Mouse (Mus musculus): ENCODE data around the gene Mpc1.

Gene Mpc1

GRCm38 (mm10) chr17:8342706-8343105, 60.0 kb downstream of the Mpc1 start:
- H3K4me3 ChIP-seq (replicated peaks; ENCODE audit: low read length) = no peak overlapping the region
- H3K9me3 ChIP-seq (ENCODE audit: low read length) = no peaks in the 10 kb centered on the region
- TF ChIP-seq POU5F1 (IDR thresholded peaks at IDR 0.05; ENCODE audit: borderline replicate concordance, low read length) (no peak), NANOG (IDR thresholded peaks at IDR 0.05; ENCODE audit: borderline replicate concordance, low read length) (no peak), CTCF (conservative IDR thresholded peaks at IDR 0.05; ENCODE audit: low read length) (no peak)
- H3K4me1 ChIP-seq (replicated peaks; ENCODE audit: low read depth, low read length) = peaks cover 19% of the 10 kb centered on the region
- H3K36me3 ChIP-seq (ENCODE audit: insufficient read depth, low read length) = peaks cover 4% of the 10 kb centered on the region; the same call in 1 of the 2 replicates
- H3K27me3 ChIP-seq (ENCODE audit: insufficient read depth, low read length) = peaks cover 84% of the 10 kb centered on the region

DNA sequence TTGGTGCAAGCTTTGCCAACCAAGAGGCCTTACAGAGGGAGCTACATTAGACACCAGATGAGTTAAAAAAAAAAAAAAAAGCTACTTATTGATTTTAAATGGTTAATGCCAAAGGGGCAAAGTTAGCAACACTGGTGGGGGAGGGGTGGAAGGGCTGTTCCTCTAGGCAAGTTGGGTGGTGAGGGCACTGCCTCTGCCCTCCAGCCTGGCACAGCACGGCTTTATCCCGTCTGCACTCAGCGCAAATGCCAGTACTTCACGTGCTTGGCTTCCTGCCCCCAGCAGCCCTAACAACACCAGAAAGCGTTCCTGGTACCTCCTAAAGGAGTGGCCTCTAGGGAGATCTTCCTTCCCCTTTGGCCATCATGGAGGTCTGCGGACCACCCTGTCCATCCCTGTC, 60.7 kb downstream of the Mpc1 start:
- peaks cover 81% of the 10 kb centered on the region for H3K27me3 ChIP-seq (ENCODE audit: insufficient read depth, low read length)
- TF ChIP-seq CTCF (conservative IDR thresholded peaks at IDR 0.05; ENCODE audit: low read length) (no peak), POU5F1 (IDR thresholded peaks at IDR 0.05; ENCODE audit: borderline replicate concordance, low read length) (no peak), NANOG (IDR thresholded peaks at IDR 0.05; ENCODE audit: borderline replicate concordance, low read length) (no peak)
- H3K4me3 ChIP-seq (replicated peaks; ENCODE audit: low read length) = no peak overlapping the region
- H3K9me3 ChIP-seq (ENCODE audit: low read length) = no peaks in the 10 kb centered on the region
- peaks cover 19% of the 10 kb centered on the region for H3K4me1 ChIP-seq (replicated peaks; ENCODE audit: low read depth, low read length)
- H3K36me3 ChIP-seq (ENCODE audit: insufficient read depth, low read length) = peaks cover 3% of the 10 kb centered on the region; the same call in 1 of the 2 replicates

Data from E14TG2a.4 (cell line).